ENCODE assay signal across 8 mouse cellular contexts in the genomic region with DNA sequence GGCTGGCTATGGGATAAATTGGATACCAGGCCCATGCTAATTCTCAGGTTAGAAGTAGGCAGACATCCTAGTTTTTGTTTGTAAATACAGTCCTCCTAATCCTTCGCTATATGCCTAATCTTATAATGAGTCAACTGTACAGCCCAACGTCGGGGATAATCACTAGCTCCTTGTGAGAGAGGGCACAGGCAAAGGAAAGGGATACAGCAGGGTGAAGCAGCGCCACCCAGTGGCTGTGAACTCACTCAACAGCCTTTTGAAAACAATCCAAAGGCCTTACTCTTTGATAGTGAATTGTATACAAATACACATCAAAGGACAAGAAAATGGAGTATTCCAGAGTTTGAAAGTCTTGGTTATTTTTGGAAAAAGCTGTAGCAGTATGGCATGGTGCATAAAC. TPM values are rescaled to one million over a fixed set of nuclear protein-coding genes. Genes with fewer than 3 reads are reported as not detected.
DNase-seq lines count a peak whose midpoint lies in the region; ATAC-seq and TF ChIP-seq lines count a peak whose summit lies in the region.

No protein-coding gene starts in this region.

- DNase-seq in gastrocnemius, adult 18-20 months (ENCODE audit: low spot score) = peak; percentile 27
- DNase-seq in gastrocnemius, postnatal 25 days = no peak
- DNase-seq in urinary bladder, adult 18-20 months (ENCODE audit: low spot score in 2 of 2) = peak; percentile 2 to 9
- DNase-seq in urinary bladder, postnatal 10 days (ENCODE audit: low spot score) = no peak
- peak; percentile 69 for DNase-seq in induced T-regulatory cell, adult 2 months (ENCODE audit: low read depth)
- peak; percentile 9 for DNase-seq in liver, embryonic 13.5 days
- DNase-seq in right cerebral cortex, postnatal 14 days = peak; percentile 61

- no peak for ATAC-seq in liver, embryonic 13.5 days (ENCODE audit: low read depth)

- H3K36me3 ChIP-seq in liver, embryonic 13.5 days = peaks cover 38% of the 10 kb centered on the region

- H3K27me3 ChIP-seq in liver, embryonic 13.5 days = no peaks in the 10 kb centered on the region

- no peak for TF ChIP-seq POLR2A in cortical plate, adult 2 months (IDR thresholded peaks at IDR 0.05; ENCODE audit: extremely low read depth, insufficient read depth, low read length)

- no peak overlapping the region for H3K9ac ChIP-seq in liver, embryonic 13.5 days

- no peaks in the 10 kb centered on the region for H3K9me3 ChIP-seq in liver, embryonic 13.5 days (replicated peaks)

- peak; percentile 83 for TF ChIP-seq CTCF in cortical plate, adult 2 months (IDR thresholded peaks at IDR 0.05; ENCODE audit: extremely low read depth, insufficient read depth, low read length)

- WGBS in liver, embryonic 13.5 days (ENCODE audit: insufficient replicate concordance) = 34% methylated on average over 4 of the region's 4 CpGs

- no peaks in the 10 kb centered on the region for H3K4me1 ChIP-seq in cortical plate, adult 2 months (ENCODE audit: control insufficient read depth, insufficient read depth, low read length)
- H3K4me1 ChIP-seq in liver, embryonic 13.5 days (replicated peaks) = no peaks in the 10 kb centered on the region

- no peak overlapping the region for H3K4me2 ChIP-seq in liver, embryonic 13.5 days

- H3K4me3 ChIP-seq in cortical plate, adult 2 months (ENCODE audit: insufficient read depth, low read length) = no peak overlapping the region
- no peak overlapping the region for H3K4me3 ChIP-seq in liver, embryonic 13.5 days (replicated peaks)

- H3K27ac ChIP-seq in cortical plate, adult 2 months (ENCODE audit: insufficient read depth, low read length) = no peak overlapping the region
- H3K27ac ChIP-seq in liver, embryonic 13.5 days = no peak overlapping the region

RNA-seq across cellular contexts. Expression of gene Yae1d1, which starts 10.0 kb away (rescaled TPM):
- 10 to 100 TPM; 12.7 to 13.9 TPM for total RNA-seq in gastrocnemius, adult 18-20 months (2021)
- 10 to 100 TPM; 12.4 to 14.5 TPM for total RNA-seq in gastrocnemius, postnatal 25 days (2021)
- polyA plus RNA-seq in cortical plate, adult 2 months (2012; rRNA removed) = 25.0 and 25.5 TPM in 2 replicates
- polyA plus RNA-seq in liver, embryonic 13.5 days (2015; fragmentation: Nextera tagmentation; extraction: Ambion mirVana) = 32.4 and 35.5 TPM in 2 replicates

RNA-seq across cellular contexts. Expression of gene Rala, which starts 39.2 kb away (rescaled TPM):
- 10 to 100 TPM; 24.0 to 31.6 TPM for total RNA-seq in gastrocnemius, adult 18-20 months (2021)
- total RNA-seq in gastrocnemius, postnatal 25 days (2021) = 10 to 100 TPM; 19.3 to 25.6 TPM
- polyA plus RNA-seq in cortical plate, adult 2 months (2012; rRNA removed) = 51.7 and 53.6 TPM in 2 replicates
- polyA plus RNA-seq in liver, embryonic 13.5 days (2015; fragmentation: Nextera tagmentation; extraction: Ambion mirVana) = 23.4 and 23.6 TPM in 2 replicates

Comparison
In these comparisons a context has a peak if more than half of its experiments do, and no peak if none do; other contexts are left out.
1. DNase-seq: peak in gastrocnemius, adult 18-20 months (single experiment), urinary bladder, adult 18-20 months (2 of 2), induced T-regulatory cell, adult 2 months (single experiment), liver, embryonic 13.5 days (single experiment) and right cerebral cortex, postnatal 14 days (single experiment); none in gastrocnemius, postnatal 25 days (single experiment) and urinary bladder, postnatal 10 days (single experiment).